ENCODE assay signal across 13 mouse cellular contexts in genomic region chr3:68283595-68283991, GRCm38 (mm10).
DNase-seq lines count a peak whose midpoint lies in the region; ATAC-seq and TF ChIP-seq lines count a peak whose summit lies in the region.
"Had no signal": no experiment of that assay in that cellular context is flagged by ENCODE, and none has a peak within 500 bp of the region (broad histone marks: within the 10 kb centered on the region; RNA-seq: fewer than 3 reads in every experiment).

No protein-coding gene starts in this region.

- TF ChIP-seq CTCF in cortical plate, adult 2 months (IDR thresholded peaks at IDR 0.05; ENCODE audit: extremely low read depth, insufficient read depth, low read length), result no peak

- H3K9me3 ChIP-seq in hindbrain, embryonic 13.5 days, result no peaks in the 10 kb centered on the region
- no peaks in the 10 kb centered on the region for H3K9me3 ChIP-seq in hindbrain, embryonic 11.5 days (ENCODE audit: control insufficient read depth, low read length)
- H3K9me3 ChIP-seq in intestine, embryonic 14.5 days (ENCODE audit: control insufficient read depth, low read length), result no peaks in the 10 kb centered on the region
- no peaks in the 10 kb centered on the region for H3K9me3 ChIP-seq in midbrain, embryonic 15.5 days
- H3K9me3 ChIP-seq in embryonic facial prominence, embryonic 10.5 days, result no peaks in the 10 kb centered on the region

- H3K36me3 ChIP-seq in hindbrain, embryonic 13.5 days, result no peaks in the 10 kb centered on the region
- H3K36me3 ChIP-seq in hindbrain, embryonic 11.5 days (ENCODE audit: control insufficient read depth, insufficient read depth, low read length), result no peaks in the 10 kb centered on the region
- no peaks in the 10 kb centered on the region for H3K36me3 ChIP-seq in intestine, embryonic 14.5 days (ENCODE audit: control insufficient read depth, insufficient read depth, low read length)
- no peaks in the 10 kb centered on the region for H3K36me3 ChIP-seq in midbrain, embryonic 15.5 days (replicated peaks)
- no peaks in the 10 kb centered on the region for H3K36me3 ChIP-seq in embryonic facial prominence, embryonic 10.5 days (replicated peaks)

- H3K27me3 ChIP-seq in hindbrain, embryonic 13.5 days, result no peaks in the 10 kb centered on the region
- H3K27me3 ChIP-seq in hindbrain, embryonic 11.5 days (ENCODE audit: control insufficient read depth, insufficient read depth, low read length), result no peaks in the 10 kb centered on the region
- no peaks in the 10 kb centered on the region for H3K27me3 ChIP-seq in intestine, embryonic 14.5 days (replicated peaks; ENCODE audit: control insufficient read depth, insufficient read depth, low read length)
- no peaks in the 10 kb centered on the region for H3K27me3 ChIP-seq in midbrain, embryonic 15.5 days (replicated peaks)
- no peaks in the 10 kb centered on the region for H3K27me3 ChIP-seq in embryonic facial prominence, embryonic 10.5 days (replicated peaks; ENCODE audit: low read depth, poor library complexity, severe bottlenecking)

- DNase-seq in hindbrain, embryonic 11.5 days (ENCODE audit: low spot score), result no peak
- DNase-seq in intestine, embryonic 14.5 days (ENCODE audit: low spot score), result no peak
- DNase-seq in embryonic facial prominence, embryonic 10.5 days (ENCODE audit: low spot score), result no peak
- DNase-seq in adipocyte (ENCODE audit: low spot score), result no peak
- DNase-seq: adrenal gland, postnatal 25 days; cerebellum, postnatal 25 days; thymus, adult 18-20 months had no signal

- H3K4me1 ChIP-seq in hindbrain, embryonic 13.5 days (replicated peaks), result peaks cover 12% of the 10 kb centered on the region
- no peaks in the 10 kb centered on the region for H3K4me1 ChIP-seq in hindbrain, embryonic 11.5 days (replicated peaks; ENCODE audit: control insufficient read depth, insufficient read depth, low read length)
- no peaks in the 10 kb centered on the region for H3K4me1 ChIP-seq in cortical plate, adult 2 months (ENCODE audit: control insufficient read depth, insufficient read depth, low read length)
- no peaks in the 10 kb centered on the region; the same call in 1 of the 2 replicates for H3K4me1 ChIP-seq in intestine, embryonic 14.5 days (replicated peaks; ENCODE audit: control insufficient read depth, insufficient read depth, low read length)
- peaks cover 8% of the 10 kb centered on the region for H3K4me1 ChIP-seq in midbrain, embryonic 15.5 days
- H3K4me1 ChIP-seq in embryonic facial prominence, embryonic 10.5 days, result no peaks in the 10 kb centered on the region

- H3K9ac ChIP-seq in hindbrain, embryonic 13.5 days, result no peak overlapping the region
- H3K9ac ChIP-seq in hindbrain, embryonic 11.5 days (ENCODE audit: low read depth, low read length), result no peak overlapping the region
- no peak overlapping the region for H3K9ac ChIP-seq in intestine, embryonic 14.5 days (ENCODE audit: low read length)
- H3K9ac ChIP-seq in midbrain, embryonic 15.5 days, result no peak overlapping the region

- TF ChIP-seq POLR2A in cortical plate, adult 2 months (IDR thresholded peaks at IDR 0.05; ENCODE audit: extremely low read depth, insufficient read depth, low read length), result no peak

- peak overlapping the region; percentile 25 for H3K4me2 ChIP-seq in hindbrain, embryonic 13.5 days
- H3K4me2 ChIP-seq in hindbrain, embryonic 11.5 days (replicated peaks; ENCODE audit: low read depth, low read length), result no peak overlapping the region
- H3K4me2 ChIP-seq in intestine, embryonic 14.5 days (ENCODE audit: low read length), result peak overlapping the region; percentile 20
- no peak overlapping the region for H3K4me2 ChIP-seq in midbrain, embryonic 15.5 days
- H3K4me2 ChIP-seq: liver, embryonic 11.5 days had no signal

- peak overlapping the region; percentile 75 for H3K27ac ChIP-seq in hindbrain, embryonic 13.5 days
- no peak overlapping the region; the same call in 1 of the 2 replicates for H3K27ac ChIP-seq in hindbrain, embryonic 11.5 days (ENCODE audit: low read depth, low read length)
- H3K27ac ChIP-seq in cortical plate, adult 2 months (ENCODE audit: insufficient read depth, low read length), result no peak overlapping the region
- H3K27ac ChIP-seq in intestine, embryonic 14.5 days (ENCODE audit: low read depth), result peak overlapping the region; percentile 24; the same call in 1 of the 2 replicates
- H3K27ac ChIP-seq in midbrain, embryonic 15.5 days, result 0 out of 2 replicates have a peak overlapping the region, but pooled peaks have one; percentile 15
- H3K27ac ChIP-seq in embryonic facial prominence, embryonic 10.5 days (replicated peaks), result no peak overlapping the region

- ATAC-seq in hindbrain, embryonic 13.5 days (ENCODE audit: low FRiP score), result peak; percentile 21; the same call in 1 of the 2 replicates
- no peak for ATAC-seq in hindbrain, embryonic 11.5 days (ENCODE audit: low FRiP score)
- ATAC-seq in intestine, embryonic 14.5 days (replicated peaks; ENCODE audit: low FRiP score, low TSS enrichment, low read depth), result no peak
- no peak for ATAC-seq in midbrain, embryonic 15.5 days (replicated peaks)
- no peak for ATAC-seq in megakaryocyte-erythroid progenitor cell, adult 5-6 weeks (replicated peaks; ENCODE audit: low FRiP score, low TSS enrichment, poor library complexity, severe bottlenecking)
- ATAC-seq: inflammation-experienced regulatory T-cells, adult 6 months had no signal

- H3K4me3 ChIP-seq in hindbrain, embryonic 13.5 days, result no peak overlapping the region
- H3K4me3 ChIP-seq in hindbrain, embryonic 11.5 days (ENCODE audit: low read depth, low read length), result no peak overlapping the region
- H3K4me3 ChIP-seq in cortical plate, adult 2 months (ENCODE audit: insufficient read depth, low read length), result peak overlapping the region; percentile 30
- no peak overlapping the region for H3K4me3 ChIP-seq in intestine, embryonic 14.5 days (ENCODE audit: low read depth, low read length)
- no peak overlapping the region for H3K4me3 ChIP-seq in midbrain, embryonic 15.5 days
- H3K4me3 ChIP-seq in embryonic facial prominence, embryonic 10.5 days, result no peak overlapping the region

- 48% methylated on average over 10 of the region's 10 CpGs for WGBS in hindbrain, embryonic 13.5 days
- 66% methylated on average over 10 of the region's 10 CpGs for WGBS in hindbrain, embryonic 11.5 days
- 32% methylated on average over 10 of the region's 10 CpGs for WGBS in intestine, embryonic 14.5 days
- WGBS in midbrain, embryonic 15.5 days, result 45% methylated on average over 10 of the region's 10 CpGs
- 78% methylated on average over 10 of the region's 10 CpGs for WGBS in embryonic facial prominence, embryonic 10.5 days

Comparison
In these comparisons a context has a peak if more than half of its experiments do, and no peak if none do; other contexts are left out.
1. H3K27ac ChIP-seq: peak in hindbrain, embryonic 13.5 days (single experiment), intestine, embryonic 14.5 days (single experiment) and midbrain, embryonic 15.5 days (single experiment); none in hindbrain, embryonic 11.5 days (single experiment), cortical plate, adult 2 months (single experiment) and embryonic facial prominence, embryonic 10.5 days (single experiment).
2. H3K4me2 ChIP-seq: peak in hindbrain, embryonic 13.5 days (single experiment) and intestine, embryonic 14.5 days (single experiment); none in hindbrain, embryonic 11.5 days (single experiment) and midbrain, embryonic 15.5 days (single experiment).